Mouse (Mus musculus) erythroblast, embryonic 14.5 days (primary cell): ENCODE data around the gene Zbtb2.

Experiments
- GATA1 ChIP-seq: IDR thresholded peaks from 2 replicates; pipeline ENCODE4 v1.6.1; 2012; ENCODE audit warnings: low read length, inconsistent platforms, mixed read lengths
- TAL1 ChIP-seq: IDR thresholded peaks from 3 replicates; pipeline ENCODE4 v1.6.1; 2012; ENCODE audit warnings: low read length, inconsistent platforms, mixed read lengths

DNA sequence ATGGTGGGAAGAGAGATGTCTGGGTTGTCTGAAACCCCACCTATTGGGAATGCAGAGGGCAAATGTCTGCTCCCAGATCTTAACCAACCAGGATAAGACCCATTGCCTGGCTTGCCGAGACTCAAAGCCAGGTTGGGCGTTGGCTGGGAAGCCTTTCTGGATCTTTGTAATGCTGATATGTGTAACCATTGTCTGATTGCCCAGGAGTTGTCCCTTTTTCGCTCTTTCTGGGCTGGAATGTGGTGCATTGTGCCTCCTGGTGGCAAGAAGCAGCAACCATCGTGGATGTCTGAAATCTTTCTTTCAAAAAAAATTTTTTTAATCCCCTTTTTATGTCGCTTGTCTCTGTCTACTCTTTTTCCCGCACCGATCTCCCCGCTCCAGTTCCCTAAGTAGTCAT lies 54.6 kb downstream of the Zbtb2 start:
- TF ChIP-seq TAL1 (no peak), GATA1 (no peak)
